Mouse (Mus musculus) CD8-positive naive resting alpha-beta T cell, adult 2 months (primary cell): ENCODE measurements around the gene Edaradd.
"Not testable (repeated sequence)": the region's sequence is repeated elsewhere in the genome, so short reads cannot be mapped to it uniquely, and the experiment has no call there.

Experiments used
- DNase-seq, 2 experiments: peaks; one replicate each; pipeline ENCODE4 v3.0.0; 2022; ENCODE audit warnings: low read depth in 2 of 2, low spot score in 2 of 2

The Edaradd gene

DNA sequence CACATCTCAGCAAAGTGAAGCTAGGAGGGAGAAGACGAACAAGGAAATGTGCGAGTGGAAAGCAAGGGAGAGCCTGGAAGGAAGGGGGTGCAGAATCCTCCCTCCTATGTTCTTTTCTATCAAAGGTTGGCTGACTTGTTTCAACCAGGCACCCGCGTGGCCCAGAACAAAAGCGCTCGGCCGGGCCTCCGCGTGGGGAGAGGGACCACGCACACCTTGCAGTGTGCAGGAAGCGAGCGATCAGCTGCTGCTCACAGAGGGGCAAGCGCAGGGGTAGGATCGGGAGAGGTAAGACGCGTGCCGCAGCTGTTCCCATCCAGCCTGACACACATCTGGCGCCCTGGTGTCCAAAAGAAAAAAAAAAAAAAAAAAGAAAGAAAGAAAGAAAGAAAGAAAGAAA is 867 bp downstream of the Edaradd start:
- no peak for DNase-seq

GRCm38 (mm10) chr13:12511189-12511965 is 8.9 kb downstream of the Edaradd start:
- no peak for DNase-seq

- DNase-seq: no peak
Observed at GRCm38 (mm10) chr13:12510032-12510431, 10.2 kb downstream of the Edaradd start.

GRCm38 (mm10) chr13:12507426-12507825 is 12.8 kb downstream of the Edaradd start:
- peak; percentile 44 to 60 for DNase-seq

DNA sequence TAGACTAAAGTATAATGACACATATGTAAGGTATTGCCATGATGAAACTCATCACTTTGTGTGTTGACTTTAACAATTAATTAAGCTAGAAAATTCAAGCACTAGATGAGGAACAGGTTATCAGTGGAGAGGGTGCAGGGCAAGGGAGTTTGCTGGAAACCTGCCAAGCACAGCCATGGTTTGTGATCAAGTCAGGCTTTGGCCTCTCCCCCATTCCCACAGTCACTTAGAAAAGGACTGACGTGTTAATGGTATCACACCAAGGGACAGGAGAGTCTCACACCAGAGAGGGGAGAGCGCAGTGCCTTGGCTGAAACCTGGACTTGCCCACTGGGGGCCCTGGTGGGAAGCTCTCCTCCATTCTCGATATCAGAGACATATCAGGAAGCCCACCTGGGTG is 14.9 kb downstream of the Edaradd start:
- no peak for DNase-seq

DNA sequence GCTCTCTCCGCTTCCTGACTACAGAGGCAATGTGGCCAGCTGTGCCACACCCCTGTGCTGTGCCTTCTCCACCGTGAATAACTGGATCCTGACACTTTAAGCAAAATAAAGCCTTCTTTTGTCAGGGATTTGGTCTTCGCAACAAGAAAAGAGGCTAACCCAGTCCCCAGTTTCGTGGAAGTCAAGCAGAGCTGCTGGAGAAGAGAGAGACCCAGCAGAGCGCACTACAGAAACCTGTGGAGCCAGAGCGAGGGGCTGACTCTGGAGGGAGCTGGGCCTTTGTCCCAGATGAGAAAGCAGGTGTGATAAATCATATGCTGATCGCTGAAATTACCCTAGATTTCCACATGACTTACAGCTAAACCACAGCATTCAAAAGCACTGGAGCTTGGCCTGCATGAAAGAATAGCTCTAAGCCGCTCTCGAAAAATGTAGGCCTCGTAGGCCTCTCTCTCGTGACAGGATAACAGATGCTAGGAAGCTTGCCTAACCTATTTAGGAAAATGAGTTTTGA is 16.9 kb downstream of the Edaradd start:
- no peak for DNase-seq

DNA sequence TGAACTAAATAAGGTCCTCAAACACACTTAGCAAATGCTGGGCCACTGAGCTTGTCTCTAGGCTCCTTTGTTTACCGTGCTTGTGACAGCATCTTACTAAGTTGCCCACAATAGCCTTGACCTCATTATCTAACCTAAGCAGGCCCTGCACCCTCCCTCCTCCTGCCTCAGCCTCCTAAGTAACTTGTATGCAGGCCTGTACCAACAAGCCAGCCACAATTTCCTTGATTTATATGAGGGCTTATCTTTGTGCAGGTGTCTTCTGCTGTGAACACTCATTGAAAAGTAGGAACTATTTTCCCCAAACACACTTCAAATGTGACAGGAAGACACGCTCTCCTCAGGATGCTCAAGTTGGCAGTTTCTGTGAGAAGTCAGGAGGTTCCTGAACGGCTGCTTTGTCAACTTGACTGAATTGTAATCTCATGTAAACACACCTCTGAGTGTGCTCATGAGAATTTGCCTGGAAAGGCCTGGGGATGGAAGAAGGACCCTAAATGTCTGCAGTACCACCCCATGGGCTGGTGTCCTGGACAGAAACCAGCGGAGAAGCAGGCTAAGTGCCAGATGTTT is 17.5 kb downstream of the Edaradd start:
- DNase-seq: no peak

- DNase-seq: no peak
Observed at GRCm38 (mm10) chr13:12499107-12499506, 21.1 kb downstream of the Edaradd start.

- no peak for DNase-seq
Observed at GRCm38 (mm10) chr13:12497809-12498208, 22.4 kb downstream of the Edaradd start.

DNA sequence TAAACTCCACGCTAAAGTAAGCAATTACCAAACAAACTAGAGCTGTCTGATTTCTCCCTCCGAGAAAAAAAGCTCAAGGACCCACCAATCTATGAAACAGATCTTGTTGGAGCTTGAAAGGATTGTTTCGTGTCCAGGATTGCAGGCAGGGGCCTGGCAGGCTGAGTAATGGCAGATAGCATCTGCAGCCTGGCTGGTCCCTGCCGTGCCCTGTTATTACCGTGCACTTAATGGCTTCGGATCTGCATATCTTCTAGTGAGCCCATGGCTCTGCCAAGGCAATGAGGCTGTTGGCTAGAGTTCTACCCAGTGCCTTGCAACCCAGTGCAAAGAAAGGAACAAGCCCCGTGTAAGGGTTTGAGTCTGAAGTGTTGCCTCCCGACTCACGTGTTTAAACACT is 25.5 kb downstream of the Edaradd start:
- no peak for DNase-seq

- DNase-seq: no peak
Observed at GRCm38 (mm10) chr13:12492515-12492914, 27.7 kb downstream of the Edaradd start.

- no peak for DNase-seq
Observed at GRCm38 (mm10) chr13:12485640-12486039, 34.6 kb downstream of the Edaradd start.

DNA sequence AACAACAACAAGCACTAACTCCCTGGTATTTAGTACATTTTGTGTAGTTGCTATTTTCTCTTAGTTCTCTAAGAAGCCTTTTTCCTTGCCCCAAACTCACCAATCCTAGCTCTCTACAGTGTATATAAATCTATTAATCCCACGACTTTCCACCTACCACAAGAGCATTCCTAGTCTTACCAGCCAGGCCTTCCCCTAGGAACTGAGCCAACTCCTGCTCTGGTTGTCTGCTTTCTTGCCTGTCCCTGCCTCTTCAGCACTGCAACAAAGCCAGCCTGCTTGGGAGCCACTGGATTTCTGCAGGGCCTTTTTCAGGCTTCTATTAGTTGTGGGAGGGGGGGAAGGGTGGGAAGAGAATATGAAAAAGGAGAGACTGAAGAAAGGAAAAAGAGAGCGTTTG is 35.0 kb downstream of the Edaradd start:
- DNase-seq: no peak

DNA sequence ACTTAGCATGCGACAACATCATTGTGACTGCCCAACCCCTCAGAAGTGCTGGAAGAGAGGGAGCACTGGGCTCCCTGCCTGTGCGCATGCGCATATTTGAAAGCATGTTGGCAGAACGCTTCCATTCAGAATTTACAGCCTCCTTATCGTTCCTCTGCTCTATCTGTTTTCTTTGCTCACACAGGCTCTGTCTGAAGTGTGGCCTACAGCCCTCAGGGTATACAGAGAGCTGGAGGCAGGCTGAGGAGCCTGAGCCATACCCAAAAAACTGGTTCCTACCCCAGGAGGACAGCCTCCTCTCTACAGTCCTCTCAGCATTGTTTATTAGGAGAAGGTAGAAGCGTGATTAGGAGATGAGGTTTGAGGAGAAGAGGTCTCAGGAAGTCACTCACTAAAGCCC is 40.4 kb downstream of the Edaradd start:
- no peak for DNase-seq

GRCm38 (mm10) chr13:12478301-12478700 is 41.9 kb downstream of the Edaradd start:
- DNase-seq: no peak

GRCm38 (mm10) chr13:12476886-12477285 is 43.4 kb downstream of the Edaradd start:
- no peak for DNase-seq

DNA sequence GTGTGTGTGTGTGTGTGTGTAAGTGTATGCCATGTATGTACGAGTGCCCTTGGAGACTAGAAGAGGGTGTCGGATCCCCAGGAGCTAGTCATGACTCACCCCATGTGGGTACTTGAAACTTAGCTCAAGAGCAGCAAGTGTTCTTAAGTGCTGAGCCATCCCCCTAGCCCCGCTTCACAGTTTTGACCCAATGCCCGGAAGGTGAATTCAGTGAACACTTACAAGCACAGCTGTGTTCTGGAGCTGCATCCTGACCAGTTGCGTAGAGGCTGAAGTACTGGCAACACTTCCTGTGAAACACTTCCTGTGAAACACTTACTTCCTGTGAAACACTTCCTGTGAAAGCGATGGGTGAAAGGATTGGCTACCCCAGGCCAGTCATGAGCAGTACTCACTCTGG is 45.0 kb downstream of the Edaradd start:
- DNase-seq: no peak

DNA sequence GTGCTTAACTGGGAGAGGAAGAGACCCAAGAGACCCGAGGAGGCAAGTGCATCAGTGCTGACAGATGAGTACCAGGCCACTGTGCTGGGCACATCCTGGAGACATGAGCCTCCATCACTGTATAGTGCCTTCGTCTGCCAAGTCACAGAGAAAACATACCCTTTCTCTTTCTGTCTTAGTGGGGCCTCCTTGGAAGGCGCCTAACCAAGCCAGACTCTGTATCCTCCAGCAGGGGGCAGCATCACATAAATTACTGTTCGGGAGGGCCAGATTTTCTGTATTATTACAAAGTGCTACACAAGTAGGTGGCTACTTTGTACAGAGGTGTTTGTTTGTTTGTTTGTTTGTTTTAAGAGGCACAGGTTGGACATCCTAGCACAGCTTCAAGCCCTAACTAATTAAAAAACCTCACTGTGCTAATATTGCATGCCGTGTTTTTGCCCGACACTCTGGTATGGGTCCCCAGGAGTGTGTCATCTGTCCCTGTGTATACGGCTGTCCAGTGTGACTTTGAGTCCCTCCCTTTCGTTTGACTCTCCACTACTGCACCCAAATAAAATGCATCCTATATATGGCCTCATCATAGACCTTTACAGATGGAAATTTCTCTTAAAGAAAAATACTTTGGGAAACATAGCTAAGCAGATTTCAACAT is 46.4 kb downstream of the Edaradd start:
- peak; percentile 77 to 83 for DNase-seq

DNA sequence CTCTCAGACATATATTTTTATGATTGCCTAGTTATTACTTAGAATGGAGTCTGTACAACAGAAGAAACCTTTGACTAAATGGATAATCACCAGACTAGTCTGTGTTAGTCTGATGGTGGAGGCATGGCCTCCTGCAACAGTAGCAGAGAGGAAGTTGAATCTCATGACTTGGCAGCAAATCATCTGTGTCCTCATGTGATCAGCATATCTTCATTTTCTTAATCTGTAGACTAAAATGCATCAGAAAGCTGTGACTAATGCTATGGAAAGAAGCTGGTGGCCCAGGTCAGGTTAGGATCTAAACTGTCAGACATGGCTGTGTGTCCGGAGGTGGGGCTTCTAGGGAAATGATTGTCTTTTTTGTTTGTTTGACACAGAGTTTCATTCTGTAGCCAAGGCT is 51.8 kb downstream of the Edaradd start:
- no peak for DNase-seq

GRCm38 (mm10) chr13:12464844-12465243 is 55.4 kb downstream of the Edaradd start, which contains the start of gene Lgals8:
Lgals8 (minus strand) TSS chr13:12464944.
- DNase-seq: no peak

- DNase-seq: not testable (repeated sequence)
Observed at GRCm38 (mm10) chr13:12464159-12464558, 56.1 kb downstream of the Edaradd start.

DNA sequence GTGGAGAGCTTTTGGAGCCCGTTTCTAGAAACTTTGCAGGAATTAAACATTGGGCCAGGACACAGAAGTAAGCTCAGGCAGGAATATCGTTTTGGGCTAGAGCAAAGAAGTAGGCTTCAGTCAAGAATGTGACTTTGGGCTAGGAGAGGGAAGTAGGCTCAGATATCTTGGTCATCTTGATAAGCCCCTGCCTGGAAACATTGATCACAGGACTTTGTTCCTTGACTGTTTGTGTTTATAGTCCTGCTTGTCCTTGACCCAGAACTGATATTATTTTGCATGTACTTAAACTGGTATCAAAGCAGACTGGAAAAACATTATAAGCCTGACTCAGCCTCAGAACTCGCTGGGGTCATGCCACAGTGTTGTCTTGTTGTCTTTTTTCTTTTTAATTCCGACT is 57.6 kb downstream of the Edaradd start:
- no peak for DNase-seq
